Mouse (Mus musculus) ovary, postnatal 36 days (tissue): ENCODE data around the gene Ptpra.
A peak's percentile ranks its signal among the peaks of the same experiment; 100 is the strongest.

Experiments
- DNase-seq: peaks from one replicate; pipeline ENCODE4 v3.0.0; 2022; ENCODE audit warnings: low spot score, mixed read lengths

The Ptpra gene

GRCm38 (mm10) chr2:130558015-130558414, 107.9 kb downstream of the Ptpra start:
- no peak for DNase-seq

- DNase-seq, result peak; percentile 90
These were observed 113.4 kb downstream of the Ptpra start, which contains the start of gene Mrps26 for GRCm38 (mm10) chr2:130563212-130564055. Gene Mrps26 (plus strand): TSS chr2:130563742.

GRCm38 (mm10) chr2:130564063-130564462, 114.0 kb downstream of the Ptpra start:
- DNase-seq, result no peak

GRCm38 (mm10) chr2:130564983-130565382, 114.9 kb downstream of the Ptpra start:
- DNase-seq, result no peak

- DNase-seq, result no peak
These were observed 118.8 kb downstream of the Ptpra start for GRCm38 (mm10) chr2:130568921-130569320.

- DNase-seq, result no peak
These were observed 119.8 kb downstream of the Ptpra start for GRCm38 (mm10) chr2:130569926-130570325.

- no peak for DNase-seq
These were observed 124.9 kb downstream of the Ptpra start for GRCm38 (mm10) chr2:130574960-130575359.

- no peak for DNase-seq
These were observed 125.8 kb downstream of the Ptpra start, which contains the start of gene Oxt for GRCm38 (mm10) chr2:130575873-130576272. Gene Oxt (plus strand): TSS chr2:130576173.

GRCm38 (mm10) chr2:130576564-130576963, 126.5 kb downstream of the Ptpra start:
- peak; percentile 28 for DNase-seq

GRCm38 (mm10) chr2:130577021-130577420, 126.9 kb downstream of the Ptpra start:
- no peak for DNase-seq

GRCm38 (mm10) chr2:130577632-130578031, 127.6 kb downstream of the Ptpra start:
- DNase-seq, result peak; percentile 45

GRCm38 (mm10) chr2:130578148-130578547, 128.1 kb downstream of the Ptpra start:
- DNase-seq, result peak; percentile 55

GRCm38 (mm10) chr2:130579791-130580190, 129.7 kb downstream of the Ptpra start:
- DNase-seq, result no peak

- no peak for DNase-seq
These were observed 131.1 kb downstream of the Ptpra start for GRCm38 (mm10) chr2:130581201-130581600.

- DNase-seq, result no peak
These were observed 132.5 kb downstream of the Ptpra start, which contains the start of gene Avp for GRCm38 (mm10) chr2:130582552-130582951. Gene Avp (minus strand): TSS chr2:130582554.

GRCm38 (mm10) chr2:130583902-130584560, 134.0 kb downstream of the Ptpra start:
- DNase-seq, result no peak

- no peak for DNase-seq
These were observed 135.9 kb downstream of the Ptpra start for GRCm38 (mm10) chr2:130586016-130586415.

- DNase-seq, result no peak
These were observed 138.3 kb downstream of the Ptpra start for GRCm38 (mm10) chr2:130588373-130588772.

- no peak for DNase-seq
These were observed 139.1 kb downstream of the Ptpra start for GRCm38 (mm10) chr2:130589157-130589556.

- DNase-seq, result no peak
These were observed 139.7 kb downstream of the Ptpra start for GRCm38 (mm10) chr2:130589761-130590160.

- no peak for DNase-seq
These were observed 140.9 kb downstream of the Ptpra start for GRCm38 (mm10) chr2:130591016-130591415.

- DNase-seq, result no peak
These were observed 145.5 kb downstream of the Ptpra start for GRCm38 (mm10) chr2:130595596-130595995.

- no peak for DNase-seq
These were observed 147.5 kb downstream of the Ptpra start for GRCm38 (mm10) chr2:130597601-130598010.
